Mouse (Mus musculus) lung, adult 2 months (tissue): ENCODE data around the gene Ptpn4.

ENCODE experiments used
- CTCF ChIP-seq: fragments of 200-500 bp; IDR thresholded peaks from 2 replicates; pipeline ENCODE4 v1.5.1; 2011; ENCODE audit warnings: mild to moderate bottlenecking, low read length, control low read depth; ENCODE audit not compliant: insufficient read depth
- POLR2A ChIP-seq: fragments of 200-500 bp; IDR thresholded peaks from 2 replicates; pipeline ENCODE4 v1.6.1; 2011; ENCODE audit warnings: low read depth, mild to moderate bottlenecking, control low read depth, low read length, borderline replicate concordance; ENCODE audit errors: extremely low read depth

- TF ChIP-seq CTCF, result no peak
- TF ChIP-seq POLR2A, result no peak
Measured at GRCm38 (mm10) chr1:119878909-119879308, 41.5 kb upstream of the Ptpn4 start.
